Mouse (Mus musculus) lung, postnatal 36 days (tissue): ENCODE measurements around the gene Elob.

Experiments used
- DNase-seq: peaks from one replicate; pipeline ENCODE4 v3.0.0; 2022; ENCODE audit warnings: mixed read lengths

Elob gene

DNA sequence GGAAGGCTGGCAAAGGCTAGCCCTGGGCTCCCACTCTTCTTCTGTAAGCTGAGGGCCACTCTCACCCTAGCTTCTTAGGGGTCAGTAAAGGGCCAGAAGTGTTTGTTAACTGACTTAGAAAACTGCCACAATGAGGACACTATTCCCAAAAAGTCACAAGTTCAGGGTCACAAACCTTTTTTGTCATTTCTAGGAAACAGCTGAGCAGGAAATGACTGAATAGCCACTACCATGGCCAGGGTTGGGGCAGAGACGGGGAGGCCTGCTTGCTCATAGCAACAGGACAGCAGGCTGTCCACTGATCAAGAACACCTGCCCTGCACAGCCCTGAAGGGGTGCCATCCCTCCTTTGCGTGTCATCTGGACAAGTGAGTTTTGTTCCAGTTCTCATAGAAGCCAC lies 51.8 kb downstream of the Elob start:
- no peak for DNase-seq

DNA sequence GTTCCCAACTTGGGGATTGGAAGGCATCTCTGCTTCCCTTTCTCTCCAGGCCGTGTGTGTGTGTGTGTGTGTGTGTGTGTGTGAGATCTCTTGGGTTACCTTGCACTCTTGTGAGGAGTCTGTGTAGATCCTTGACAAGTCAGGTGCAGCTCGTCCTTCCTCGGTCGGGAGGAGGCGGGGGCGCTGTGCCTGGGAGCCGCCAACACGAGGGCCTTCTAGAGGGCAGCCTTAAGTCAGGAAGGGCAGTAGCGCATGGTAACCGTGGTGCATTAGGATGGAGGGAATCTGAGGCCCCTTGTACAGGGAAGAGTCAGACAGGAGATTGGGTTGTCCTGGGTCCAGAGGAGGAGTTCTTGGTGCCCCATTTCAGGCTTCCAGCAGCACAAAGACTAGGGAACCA lies 52.7 kb downstream of the Elob start:
- DNase-seq = no peak
